Comparison of ENCODE assay signal across 15 mouse cellular contexts in the genomic region with DNA sequence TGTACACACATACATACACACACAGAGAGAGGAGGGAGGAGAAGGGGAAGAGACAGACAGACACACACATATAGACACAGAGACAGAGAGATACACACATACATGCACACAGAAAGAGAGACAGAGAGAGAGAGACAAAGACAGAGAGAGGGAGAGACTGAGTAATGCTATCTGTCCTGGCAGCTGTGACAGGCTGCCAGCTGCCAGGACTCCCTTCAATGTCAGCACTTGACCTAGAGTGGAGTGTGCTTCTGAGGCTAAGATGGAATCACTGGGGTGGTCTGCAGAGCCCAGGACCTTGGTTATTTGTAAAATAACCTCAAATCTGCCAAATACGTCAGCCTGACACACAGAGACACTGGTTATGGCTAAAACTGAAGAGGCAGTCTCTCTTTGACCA. TPM values are rescaled to one million over a fixed set of nuclear protein-coding genes. Genes with fewer than 3 reads are reported as not detected.
DNase-seq lines count a peak whose midpoint lies in the region; ATAC-seq and TF ChIP-seq lines count a peak whose summit lies in the region.
"Had no signal": no experiment of that assay in that cellular context is flagged by ENCODE, and none has a peak within 500 bp of the region (broad histone marks: within the 10 kb centered on the region; RNA-seq: fewer than 3 reads in every experiment).

No protein-coding gene starts in this region.

- no peak overlapping the region for H3K4me3 ChIP-seq in heart, embryonic 15.5 days
- H3K4me3 ChIP-seq in kidney, postnatal 0 days (replicated peaks; ENCODE audit: low read depth, low read length), result no peak overlapping the region
- H3K4me3 ChIP-seq: embryonic facial prominence, embryonic 12.5 days; liver, embryonic 13.5 days had no signal

- H3K27ac ChIP-seq in heart, embryonic 15.5 days, result peak overlapping the region; percentile 49
- H3K27ac ChIP-seq in kidney, postnatal 0 days, result no peak overlapping the region
- H3K27ac ChIP-seq: embryonic facial prominence, embryonic 12.5 days; liver, embryonic 13.5 days had no signal

- peak; percentile 39 for DNase-seq in adrenal gland, postnatal 10 days
- DNase-seq in adrenal gland, postnatal 4 days (ENCODE audit: low spot score in 2 of 2), result no peak
- no peak for DNase-seq in heart, postnatal 25 days (ENCODE audit: low spot score)
- DNase-seq in kidney, postnatal 0 days (ENCODE audit: low spot score), result peak; percentile 35
- no peak for DNase-seq in kidney, adult 11 months
- DNase-seq in adrenal gland, postnatal 36 days, result peak; percentile 26 to 44
- no peak for DNase-seq in cerebellum, postnatal 25 days
- DNase-seq: cerebellum, adult 8-10 months; gastrocnemius, postnatal 36 days; liver, embryonic 13.5 days; right cerebral cortex, postnatal 25 days; thymus, postnatal 4 days had no signal

- intact Hi-C loops in heart, postnatal 25 days (cut with DNase I), result no loop called here

- H3K27me3 ChIP-seq in heart, embryonic 15.5 days, result no peaks in the 10 kb centered on the region
- H3K27me3 ChIP-seq in kidney, postnatal 0 days (ENCODE audit: insufficient read depth, low read length), result no peaks in the 10 kb centered on the region
- H3K27me3 ChIP-seq: embryonic facial prominence, embryonic 12.5 days; liver, embryonic 13.5 days had no signal

- peak; percentile 73 for ATAC-seq in heart, embryonic 15.5 days (replicated peaks; ENCODE audit: insufficient number of reproducible peaks, insufficient read depth, low FRiP score, low read depth)
- ATAC-seq in kidney, postnatal 0 days (replicated peaks; ENCODE audit: low FRiP score, low read depth), result no peak
- ATAC-seq: inflammation-experienced regulatory T-cells, adult 6 months had no signal

- peaks cover 27% of the 10 kb centered on the region for H3K4me1 ChIP-seq in heart, embryonic 15.5 days (replicated peaks)
- H3K4me1 ChIP-seq in kidney, postnatal 0 days (replicated peaks; ENCODE audit: insufficient read depth, low read length), result no peaks in the 10 kb centered on the region
- H3K4me1 ChIP-seq: embryonic facial prominence, embryonic 12.5 days; liver, embryonic 13.5 days had no signal

- no peaks in the 10 kb centered on the region for H3K36me3 ChIP-seq in heart, embryonic 15.5 days
- H3K36me3 ChIP-seq in kidney, postnatal 0 days (ENCODE audit: insufficient read depth, low read length), result no peaks in the 10 kb centered on the region
- H3K36me3 ChIP-seq: embryonic facial prominence, embryonic 12.5 days had no signal

- no peak overlapping the region for H3K4me2 ChIP-seq in heart, embryonic 15.5 days
- H3K4me2 ChIP-seq in kidney, postnatal 0 days (ENCODE audit: low read length), result no peak overlapping the region
- H3K4me2 ChIP-seq: embryonic facial prominence, embryonic 12.5 days; liver, embryonic 13.5 days had no signal

- 69% methylated on average over 1 of the region's 1 CpGs for WGBS in heart, embryonic 15.5 days
- 63% methylated on average over 1 of the region's 1 CpGs for WGBS in kidney, postnatal 0 days

- no peak overlapping the region for H3K9ac ChIP-seq in heart, embryonic 15.5 days
- no peak overlapping the region for H3K9ac ChIP-seq in kidney, postnatal 0 days (ENCODE audit: low read depth, low read length)
- H3K9ac ChIP-seq: embryonic facial prominence, embryonic 12.5 days; liver, embryonic 13.5 days had no signal

- no peak for TF ChIP-seq CTCF in kidney, postnatal 0 days (IDR thresholded peaks at IDR 0.05; ENCODE audit: low read depth)

- H3K9me3 ChIP-seq in heart, embryonic 15.5 days (replicated peaks), result no peaks in the 10 kb centered on the region
- H3K9me3 ChIP-seq in kidney, postnatal 0 days (replicated peaks; ENCODE audit: low read length), result no peaks in the 10 kb centered on the region
- H3K9me3 ChIP-seq: embryonic facial prominence, embryonic 12.5 days; liver, embryonic 13.5 days had no signal

RNA-seq across cellular contexts. Expression of a gene that starts 30.5 kb away (rescaled TPM):
- under 1 TPM in 1 of 2 experiments, not detected in 1; 0.33 TPM for total RNA-seq in adrenal gland, postnatal 10 days (2021)
- under 1 TPM in 1 of 2 experiments, not detected in 1; 0.17 TPM for total RNA-seq in adrenal gland, postnatal 4 days (2021)
- 0.47 and 0.58 TPM in 2 replicates for polyA plus RNA-seq in heart, embryonic 15.5 days (2015; fragmentation: Nextera tagmentation; extraction: Ambion mirVana)
- 1 to 10 TPM; 1.3 to 1.8 TPM for total RNA-seq in heart, postnatal 25 days (2021)
- polyA plus RNA-seq in kidney, postnatal 0 days (2015; fragmentation: Nextera tagmentation; extraction: Ambion mirVana), result 0.08 and 0.14 TPM in 2 replicates
- not detected for total RNA-seq in adrenal gland, postnatal 36 days (2021)
- polyA plus RNA-seq: embryonic facial prominence, embryonic 12.5 days; inflammation-experienced regulatory T-cells, adult 6 months; liver, embryonic 13.5 days had no signal

RNA-seq across cellular contexts. Expression of a gene that starts 32.9 kb away (rescaled TPM):
- 10 to 100 TPM in 1 of 2 experiments, 1 to 10 TPM in 1; 2.5 to 11.6 TPM for total RNA-seq in adrenal gland, postnatal 10 days (2021)
- 1 to 10 TPM; 1.7 to 2.9 TPM for total RNA-seq in adrenal gland, postnatal 4 days (2021)
- polyA plus RNA-seq in heart, embryonic 15.5 days (2015; fragmentation: Nextera tagmentation; extraction: Ambion mirVana), result 13.8 and 16.0 TPM in 2 replicates
- 10 to 100 TPM; 62.6 to 64.4 TPM for total RNA-seq in heart, postnatal 25 days (2021)
- polyA plus RNA-seq in kidney, postnatal 0 days (2015; fragmentation: Nextera tagmentation; extraction: Ambion mirVana), result 0.13 and 0.18 TPM in 2 replicates
- total RNA-seq in adrenal gland, postnatal 36 days (2021), result under 1 TPM in 1 of 2 experiments, not detected in 1; 0.10 TPM
- polyA plus RNA-seq: inflammation-experienced regulatory T-cells, adult 6 months had no signal

RNA-seq across cellular contexts. Expression of a gene that starts 45.5 kb away (rescaled TPM):
- total RNA-seq in adrenal gland, postnatal 10 days (2021), result 10 to 100 TPM in 1 of 2 experiments, 1 to 10 TPM in 1; 8.2 to 10.9 TPM
- 10 to 100 TPM in 1 of 2 experiments, 1 to 10 TPM in 1; 6.6 to 12.5 TPM for total RNA-seq in adrenal gland, postnatal 4 days (2021)
- 6.9 and 8.3 TPM in 2 replicates for polyA plus RNA-seq in heart, embryonic 15.5 days (2015; fragmentation: Nextera tagmentation; extraction: Ambion mirVana)
- total RNA-seq in heart, postnatal 25 days (2021), result 1 to 10 TPM; 2.3 to 2.5 TPM
- polyA plus RNA-seq in kidney, postnatal 0 days (2015; fragmentation: Nextera tagmentation; extraction: Ambion mirVana), result 9.5 and 13.2 TPM in 2 replicates
- total RNA-seq in adrenal gland, postnatal 36 days (2021), result 10 to 100 TPM; 12.9 to 13.1 TPM

RNA-seq across cellular contexts. Expression of a gene that starts 47.0 kb away (rescaled TPM):
- 10 to 100 TPM; 16.3 to 30.1 TPM for total RNA-seq in adrenal gland, postnatal 10 days (2021)
- total RNA-seq in adrenal gland, postnatal 4 days (2021), result 10 to 100 TPM; 11.7 to 21.3 TPM
- polyA plus RNA-seq in heart, embryonic 15.5 days (2015; fragmentation: Nextera tagmentation; extraction: Ambion mirVana), result 6.0 and 6.8 TPM in 2 replicates
- 1 to 10 TPM; 4.8 to 5.9 TPM for total RNA-seq in heart, postnatal 25 days (2021)
- polyA plus RNA-seq in kidney, postnatal 0 days (2015; fragmentation: Nextera tagmentation; extraction: Ambion mirVana), result 6.9 and 7.0 TPM in 2 replicates
- total RNA-seq in adrenal gland, postnatal 36 days (2021), result 10 to 100 TPM in 1 of 2 experiments, 1 to 10 TPM in 1; 6.5 to 15.9 TPM

Comparison
In these comparisons a context has a peak if more than half of its experiments do, and no peak if none do; other contexts are left out.
1. DNase-seq: peak in adrenal gland, postnatal 10 days (single experiment), kidney, postnatal 0 days (single experiment) and adrenal gland, postnatal 36 days (2 of 2); none in adrenal gland, postnatal 4 days (0 of 2), heart, postnatal 25 days (single experiment), kidney, adult 11 months (single experiment) and cerebellum, postnatal 25 days (0 of 2).
2. RNA of a gene that starts 32.9 kb away (total RNA-seq): 62.6 to 64.4 TPM in heart, postnatal 25 days; 2.5 to 11.6 TPM in adrenal gland, postnatal 10 days, 1.7 to 2.9 TPM in adrenal gland, postnatal 4 days and 0.10 TPM in adrenal gland, postnatal 36 days; every median in the first group is over 4 times any median in the second.